Mouse (Mus musculus) embryonic facial prominence, embryonic 12.5 days (tissue): ENCODE measurements around the gene Pik3r2. TPM values are rescaled to one million over a fixed set of nuclear protein-coding genes. Genes with fewer than 3 reads are reported as not detected.
A peak's percentile ranks its signal among the peaks of the same experiment; 100 is the strongest.

Experiments used
- ATAC-seq: fragments of 200-750 bp; cut with Nextera tagmentation; 2 replicates; pipeline ENCODE4 v1.8.0; 2017; ENCODE audit not compliant: insufficient number of reproducible peaks, insufficient read depth, low FRiP score, low TSS enrichment
- H3K27ac ChIP-seq: fragments of 300-500 bp; sonication (generic); 2 replicates; pipeline ENCODE4 v1.5.1; 2016; ENCODE audit warnings: mild to moderate bottlenecking
- H3K27me3 ChIP-seq: fragments of 300-500 bp; sonication (generic); 2 replicates; pipeline ENCODE4 v1.6.1; 2016; ENCODE audit warnings: mild to moderate bottlenecking, moderate library complexity
- H3K36me3 ChIP-seq: fragments of 300-500 bp; sonication (generic); 2 replicates; pipeline ENCODE4 v1.6.1; 2016; ENCODE audit warnings: mild to moderate bottlenecking
- H3K4me1 ChIP-seq: fragments of 300-500 bp; sonication (generic); 2 replicates; pipeline ENCODE4 v1.6.1; 2016
- H3K4me2 ChIP-seq: fragments of 300-500 bp; sonication (generic); replicated peaks from 2 replicates; pipeline ENCODE4 v1.6.1; 2016; ENCODE audit warnings: mild to moderate bottlenecking, moderate library complexity
- H3K4me3 ChIP-seq: fragments of 300-500 bp; sonication (generic); 2 replicates; pipeline ENCODE4 v1.5.1; 2016; ENCODE audit warnings: mild to moderate bottlenecking
- H3K9ac ChIP-seq: fragments of 300-500 bp; sonication (generic); 2 replicates; pipeline ENCODE4 v1.6.1; 2016; ENCODE audit warnings: mild to moderate bottlenecking, moderate library complexity
- H3K9me3 ChIP-seq: fragments of 300-500 bp; sonication (generic); 2 replicates; pipeline ENCODE4 v1.6.1; 2016; ENCODE audit warnings: mild to moderate bottlenecking, moderate library complexity
- WGBS: fragments of 180-500 bp; shearing (Covaris S2); methylation state at CpG from one replicate; pipeline ENCODE4 v1.1.7; 2016; 5-methylcytosine and 5-hydroxymethylcytosine counted together
- polyA plus RNA-seq: library from polyadenylated mRNA; unstranded; fragments of >200 nt; fragmentation: Nextera tagmentation; extraction: Ambion mirVana; gene quantifications from 2 replicates; pipeline ENCODE4 v1.2.1, GENCODE M21; 2016

The Pik3r2 gene
- polyA plus RNA-seq, 1 experiment from 2014 or later: 78.0 TPM

DNA sequence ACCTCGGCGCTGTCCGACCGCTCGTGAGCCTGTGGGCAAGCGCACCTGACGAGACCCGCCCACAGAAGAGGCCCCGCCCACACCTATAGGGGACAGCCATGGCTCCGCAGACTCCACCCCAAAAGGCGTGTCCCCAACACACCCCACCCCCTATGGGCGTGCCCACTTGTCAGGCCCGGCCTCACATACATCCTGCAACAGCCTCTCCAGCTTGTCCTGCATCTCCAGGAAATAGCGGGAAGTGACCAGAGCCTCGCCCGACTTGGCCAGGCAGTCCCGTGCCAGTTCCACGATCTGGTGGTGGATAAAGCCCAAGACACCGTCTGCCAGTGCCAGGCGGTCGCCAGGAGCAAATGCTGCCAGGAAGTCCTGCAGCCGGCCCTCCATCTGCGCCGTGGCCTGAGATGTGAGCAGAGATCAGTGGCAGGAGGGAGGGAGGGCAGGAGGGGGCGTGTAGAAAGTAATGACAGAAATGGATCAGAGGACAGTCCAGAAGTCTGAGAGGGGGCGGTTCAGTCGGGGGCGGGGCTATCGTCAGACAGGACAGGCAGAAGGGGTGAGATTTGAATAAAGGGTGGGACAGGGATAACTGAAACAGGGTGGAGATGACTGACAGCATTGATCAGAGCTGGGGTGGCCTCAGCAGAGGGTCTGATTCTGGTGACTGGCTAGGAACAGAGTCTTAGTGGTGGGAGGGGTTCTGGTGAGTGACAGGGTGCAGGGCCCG, 11.6 kb upstream of the Pik3r2 start:
- peaks cover 38% of the 10 kb centered on the region for H3K4me1 ChIP-seq
- ATAC-seq: no peak
- no peak overlapping the region for H3K4me3 ChIP-seq
- H3K36me3 ChIP-seq: peaks cover 59% of the 10 kb centered on the region
- 0 out of 2 replicates have a peak overlapping the region, but pooled peaks have one; percentile 15 for H3K4me2 ChIP-seq
- H3K27ac ChIP-seq: no peak overlapping the region
- H3K27me3 ChIP-seq: peaks cover 5% of the 10 kb centered on the region; the same call in 1 of the 2 replicates
- no peaks in the 10 kb centered on the region for H3K9me3 ChIP-seq
- no peak overlapping the region for H3K9ac ChIP-seq
- WGBS: 16% methylated on average over 30 of the region's 30 CpGs

DNA sequence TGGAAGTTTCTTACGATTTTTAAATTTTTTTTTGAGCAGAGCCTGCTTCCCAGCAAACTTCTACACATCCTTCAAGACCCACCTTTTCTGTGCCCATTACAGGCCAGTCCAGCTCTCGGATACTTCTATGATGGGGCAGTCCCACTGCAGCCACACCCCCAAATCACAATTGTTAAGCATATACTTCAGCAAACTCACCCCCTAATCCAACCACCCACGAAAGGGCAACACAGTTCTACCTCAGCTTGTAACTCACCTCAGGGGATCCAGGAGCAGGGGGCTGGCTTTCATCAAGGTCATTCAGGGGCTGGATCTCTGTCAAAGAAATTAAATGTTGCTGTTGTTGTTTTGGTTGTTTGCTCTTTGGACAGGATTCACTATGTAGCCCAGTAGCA, 10.5 kb upstream of the Pik3r2 start:
- 89% methylated on average over 3 of the region's 3 CpGs for WGBS
- Histone ChIP-seq H3K27ac (no peak overlapping the region), H3K27me3 (peaks cover 5% of the 10 kb centered on the region; the same call in 1 of the 2 replicates), H3K4me2 (no peak overlapping the region), H3K9ac (no peak overlapping the region), H3K36me3 (peaks cover 64% of the 10 kb centered on the region), H3K4me1 (peaks cover 31% of the 10 kb centered on the region), H3K9me3 (no peaks in the 10 kb centered on the region), H3K4me3 (no peak overlapping the region)
- ATAC-seq: no peak

DNA sequence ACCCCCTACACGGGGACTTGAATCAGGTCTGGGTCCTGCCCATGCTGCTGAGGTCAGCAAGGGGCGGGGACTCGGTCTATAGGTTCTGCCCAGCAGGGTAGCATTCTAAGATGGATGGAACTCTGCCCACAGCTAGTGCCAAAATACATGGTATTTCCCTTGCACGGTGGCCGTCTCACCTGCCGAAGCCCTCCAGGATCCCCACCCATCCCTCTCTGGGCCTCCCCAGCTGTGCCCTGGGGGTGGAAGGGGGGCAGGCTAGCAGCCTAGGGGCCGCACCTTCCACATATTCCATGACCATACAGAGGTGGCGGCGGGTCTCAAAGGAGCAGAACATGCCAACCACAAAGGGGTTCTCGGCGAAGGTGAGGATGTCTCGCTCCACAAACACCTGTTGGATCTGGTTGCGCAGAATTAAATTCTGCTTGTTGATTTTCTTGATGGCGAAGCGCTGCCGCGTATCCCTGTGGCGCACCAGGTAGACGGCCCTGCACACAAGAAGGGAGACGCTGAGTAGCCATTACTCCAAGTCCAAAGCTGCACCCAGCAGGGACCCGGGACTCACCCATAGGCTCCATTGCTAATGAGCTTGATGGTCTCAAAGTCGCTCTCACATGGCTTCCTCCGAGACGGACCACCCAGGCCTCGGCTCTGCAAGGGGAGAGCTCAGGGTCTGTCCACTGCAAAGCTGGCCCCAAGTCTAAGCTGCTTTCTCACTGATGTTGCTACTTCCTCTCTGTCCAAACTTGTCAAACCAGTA, 10.0 kb upstream of the Pik3r2 start:
- WGBS: 87% methylated on average over 25 of the region's 25 CpGs
- Histone ChIP-seq H3K36me3 (peaks cover 70% of the 10 kb centered on the region), H3K27me3 (peaks cover 5% of the 10 kb centered on the region; the same call in 1 of the 2 replicates), H3K4me1 (peaks cover 26% of the 10 kb centered on the region), H3K9ac (no peak overlapping the region), H3K4me3 (no peak overlapping the region), H3K9me3 (no peaks in the 10 kb centered on the region), H3K27ac (no peak overlapping the region), H3K4me2 (no peak overlapping the region)
- ATAC-seq: no peak

DNA sequence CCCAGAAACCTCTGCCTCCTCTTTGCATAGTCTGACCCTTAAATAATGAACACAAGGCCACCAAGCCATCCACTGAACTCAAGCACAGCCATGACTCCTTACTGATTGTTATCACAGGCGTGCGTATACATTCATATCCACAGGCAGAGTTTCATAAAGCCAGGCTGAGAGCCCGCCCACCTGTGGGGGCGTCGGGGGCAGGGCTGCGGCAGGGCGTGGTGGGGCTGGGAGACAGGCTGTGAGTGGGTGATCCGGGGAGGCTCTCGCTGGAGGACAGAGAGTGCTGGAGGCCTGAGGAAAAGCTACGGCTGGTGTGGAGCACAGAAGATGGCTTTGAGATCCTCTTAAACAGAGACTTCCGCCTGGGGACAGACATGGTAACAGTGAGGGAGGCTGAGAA, 3.6 kb upstream of the Pik3r2 start:
- Histone ChIP-seq H3K9ac (no peak overlapping the region), H3K27ac (no peak overlapping the region), H3K36me3 (peaks cover 63% of the 10 kb centered on the region), H3K4me1 (peaks cover 18% of the 10 kb centered on the region), H3K4me3 (no peak overlapping the region), H3K9me3 (no peaks in the 10 kb centered on the region), H3K27me3 (no peaks in the 10 kb centered on the region), H3K4me2 (no peak overlapping the region)
- no peak for ATAC-seq
- WGBS: 80% methylated on average over 11 of the region's 11 CpGs

DNA sequence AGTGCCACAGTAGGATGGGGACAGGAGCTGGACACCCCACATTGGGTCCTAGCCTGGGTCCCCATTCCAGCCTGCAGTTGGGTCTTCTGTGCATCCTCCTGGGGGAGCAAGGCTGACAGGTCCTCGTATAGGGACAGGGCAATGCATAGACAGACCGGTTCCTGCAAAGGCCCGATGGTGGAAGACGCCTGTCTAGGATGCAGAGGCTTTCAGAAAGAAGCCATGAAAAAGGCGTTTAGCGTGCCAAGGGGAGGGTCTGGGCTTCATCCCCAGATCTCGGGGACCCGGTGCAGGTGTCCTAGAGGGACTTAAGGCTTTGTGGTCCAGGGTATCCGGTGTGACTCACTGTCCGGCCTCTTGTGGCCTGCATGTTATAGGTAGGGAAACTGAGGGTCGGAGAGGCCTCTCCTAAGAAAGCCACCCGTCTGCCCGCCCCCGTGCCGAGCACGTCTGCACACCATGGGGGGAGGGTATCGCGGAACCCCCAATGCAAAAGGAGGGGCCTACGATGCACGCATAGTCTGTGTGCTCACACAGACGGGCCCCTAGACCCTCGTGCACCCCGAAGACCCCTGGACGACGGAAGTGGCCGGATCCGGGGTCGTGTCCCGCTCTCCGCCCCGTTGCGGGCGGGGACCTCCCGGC, 540 bp downstream of the Pik3r2 start:
- WGBS: 4% methylated on average over 34 of the region's 34 CpGs
- peak; percentile 24 for ATAC-seq

DNA sequence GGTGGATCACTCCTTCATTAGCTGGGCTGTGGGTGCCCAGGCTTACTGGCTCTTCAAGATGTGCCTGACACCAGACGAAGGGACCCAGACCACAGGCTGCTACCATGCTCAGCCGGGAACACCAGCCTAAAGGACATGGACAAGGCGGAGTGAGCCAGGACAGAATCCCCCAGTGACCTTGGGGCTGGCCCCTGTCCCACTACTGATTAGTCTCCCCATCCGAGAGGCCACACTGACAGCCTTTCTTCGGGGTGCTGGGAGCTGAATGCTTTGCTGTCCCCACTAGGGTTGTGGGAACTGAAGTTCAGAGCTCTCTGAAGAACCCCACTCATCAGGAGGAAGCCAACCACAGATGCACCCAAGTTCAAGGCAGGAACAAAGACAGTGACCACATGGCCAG, 1.3 kb downstream of the Pik3r2 start:
- no peaks in the 10 kb centered on the region for H3K27me3 ChIP-seq
- H3K4me1 ChIP-seq: peaks cover 40% of the 10 kb centered on the region
- peak overlapping the region; percentile 88 for H3K4me2 ChIP-seq
- H3K9me3 ChIP-seq: no peaks in the 10 kb centered on the region
- ATAC-seq: no peak
- H3K9ac ChIP-seq: peak overlapping the region; percentile 87
- no peak overlapping the region for H3K27ac ChIP-seq
- peaks cover 67% of the 10 kb centered on the region for H3K36me3 ChIP-seq
- WGBS: 86% methylated on average over 5 of the region's 5 CpGs
- peak overlapping the region; percentile 59 for H3K4me3 ChIP-seq

More for the DNA sequence above, 540 bp downstream of the Pik3r2 start:
- Histone ChIP-seq H3K36me3 (peaks cover 66% of the 10 kb centered on the region), H3K27me3 (no peaks in the 10 kb centered on the region), H3K27ac (peak overlapping the region; percentile 96), H3K4me2 (peak overlapping the region; percentile 88), H3K9ac (peak overlapping the region; percentile 87), H3K9me3 (no peaks in the 10 kb centered on the region), H3K4me1 (peaks cover 40% of the 10 kb centered on the region), H3K4me3 (peak overlapping the region; percentile 59)

DNA sequence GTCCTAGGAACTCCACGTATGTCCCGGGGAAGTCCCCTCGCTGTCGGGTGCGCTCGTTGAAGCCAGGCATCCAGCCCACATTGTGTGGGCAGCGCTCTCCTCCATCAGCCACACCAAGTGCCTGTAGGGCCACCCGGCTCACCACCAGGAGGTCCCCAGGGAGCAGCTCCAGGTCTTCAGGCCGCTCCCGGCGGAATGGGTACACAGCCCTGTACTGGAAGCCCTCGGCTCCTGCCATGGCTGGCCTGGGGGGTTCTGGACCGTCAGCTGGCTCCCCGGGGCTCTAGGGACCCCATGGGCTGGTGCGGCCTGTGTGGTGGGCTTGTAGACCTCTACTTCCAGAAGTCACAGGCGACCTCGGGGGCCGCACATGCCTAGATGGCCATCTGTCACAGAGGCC, 1.8 kb downstream of the Pik3r2 start:
- peak overlapping the region; percentile 34; the same call in 1 of the 2 replicates for H3K9ac ChIP-seq
- ATAC-seq: no peak
- peak overlapping the region; percentile 6; the same call in 1 of the 2 replicates for H3K4me3 ChIP-seq
- no peaks in the 10 kb centered on the region for H3K9me3 ChIP-seq
- 93% methylated on average over 18 of the region's 18 CpGs for WGBS
- H3K4me2 ChIP-seq: peak overlapping the region; percentile 88; the same call in 1 of the 2 replicates
- H3K4me1 ChIP-seq: peaks cover 40% of the 10 kb centered on the region
- H3K27ac ChIP-seq: no peak overlapping the region
- peaks cover 64% of the 10 kb centered on the region for H3K36me3 ChIP-seq
- H3K27me3 ChIP-seq: no peaks in the 10 kb centered on the region

DNA sequence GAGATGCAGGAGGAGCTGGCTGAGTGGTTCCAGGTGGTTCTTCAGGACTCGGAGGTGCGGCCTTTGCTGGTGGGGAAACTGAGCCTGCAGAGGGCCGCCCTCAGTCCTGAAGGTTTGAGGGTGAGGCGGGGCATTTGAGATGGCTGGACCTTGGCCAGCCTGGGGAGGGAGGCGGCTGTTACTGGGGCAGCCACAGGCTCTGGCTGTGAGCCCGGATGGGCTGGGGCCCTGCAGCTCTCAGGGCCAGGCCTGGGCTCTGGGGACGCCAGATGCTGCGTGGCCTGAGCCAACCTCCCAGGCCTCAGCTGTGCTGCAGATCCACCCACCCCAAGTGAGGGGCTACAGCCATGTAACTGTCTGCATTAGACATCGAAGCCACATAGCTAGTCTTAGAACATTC, 2.7 kb downstream of the Pik3r2 start:
- Histone ChIP-seq H3K27me3 (no peaks in the 10 kb centered on the region), H3K36me3 (peaks cover 60% of the 10 kb centered on the region), H3K9me3 (no peaks in the 10 kb centered on the region), H3K4me1 (peaks cover 40% of the 10 kb centered on the region), H3K4me2 (0 out of 2 replicates have a peak overlapping the region, but pooled peaks have one; percentile 3), H3K4me3 (no peak overlapping the region), H3K27ac (peak overlapping the region; percentile 18; the same call in 1 of the 2 replicates), H3K9ac (0 out of 2 replicates have a peak overlapping the region, but pooled peaks have one; percentile 34)
- no peak for ATAC-seq
- 79% methylated on average over 9 of the region's 9 CpGs for WGBS

DNA sequence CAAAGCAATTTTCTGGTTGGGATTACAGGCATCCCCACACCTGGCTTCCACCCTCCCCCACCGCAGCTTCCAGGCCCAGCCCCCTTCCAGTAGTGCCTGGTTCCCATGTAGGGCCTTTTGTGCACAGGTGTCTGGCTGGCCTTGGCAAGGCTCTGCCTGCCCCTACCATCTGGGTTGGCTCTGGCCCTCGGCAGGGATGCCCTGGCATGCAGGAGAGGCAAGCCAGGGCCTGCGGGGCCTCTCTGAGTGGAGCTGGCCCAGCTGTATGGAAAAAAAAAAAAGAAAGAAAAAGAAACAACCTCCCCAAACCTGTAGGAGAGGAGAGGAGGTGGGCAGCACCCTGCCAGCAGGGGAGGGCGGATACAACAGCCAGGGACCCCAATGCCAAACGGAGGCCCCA, 3.1 kb downstream of the Pik3r2 start:
- no peaks in the 10 kb centered on the region for H3K27me3 ChIP-seq
- H3K9ac ChIP-seq: 0 out of 2 replicates have a peak overlapping the region, but pooled peaks have one; percentile 34
- H3K36me3 ChIP-seq: peaks cover 60% of the 10 kb centered on the region
- H3K4me2 ChIP-seq: no peak overlapping the region
- ATAC-seq: no peak
- 0 out of 2 replicates have a peak overlapping the region, but pooled peaks have one; percentile 23 for H3K27ac ChIP-seq
- no peaks in the 10 kb centered on the region for H3K9me3 ChIP-seq
- no peak overlapping the region for H3K4me3 ChIP-seq
- peaks cover 39% of the 10 kb centered on the region for H3K4me1 ChIP-seq
- 78% methylated on average over 5 of the region's 5 CpGs for WGBS

DNA sequence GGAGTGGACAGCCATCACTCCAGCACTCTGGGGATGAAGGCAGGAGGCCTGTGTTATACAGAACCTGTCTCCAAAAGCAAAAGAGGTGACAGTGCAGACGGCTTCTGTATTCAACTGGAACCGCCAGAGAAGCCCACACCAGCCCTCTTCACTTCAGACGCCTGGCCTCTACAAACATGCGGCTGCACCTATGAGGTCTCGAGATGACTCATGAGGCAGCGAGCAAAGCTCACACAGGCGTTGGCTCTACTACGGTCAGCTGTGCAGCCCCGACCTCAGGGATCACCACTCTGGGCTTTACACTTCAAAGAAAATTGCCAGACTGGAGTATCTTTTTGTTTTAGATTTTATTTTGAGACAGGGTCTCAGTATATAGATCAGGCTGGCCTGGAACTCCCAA, 3.6 kb downstream of the Pik3r2 start:
- H3K4me2 ChIP-seq: no peak overlapping the region
- whole genome bisulfite sequencing: 90% methylated on average over 9 of the region's 9 CpGs
- H3K9ac ChIP-seq: no peak overlapping the region
- no peak for ATAC-seq
- H3K36me3 ChIP-seq: peaks cover 61% of the 10 kb centered on the region
- H3K27me3 ChIP-seq: no peaks in the 10 kb centered on the region
- 0 out of 2 replicates have a peak overlapping the region, but pooled peaks have one; percentile 23 for H3K27ac ChIP-seq
- no peak overlapping the region for H3K4me3 ChIP-seq
- no peaks in the 10 kb centered on the region for H3K9me3 ChIP-seq
- H3K4me1 ChIP-seq: peaks cover 34% of the 10 kb centered on the region

DNA sequence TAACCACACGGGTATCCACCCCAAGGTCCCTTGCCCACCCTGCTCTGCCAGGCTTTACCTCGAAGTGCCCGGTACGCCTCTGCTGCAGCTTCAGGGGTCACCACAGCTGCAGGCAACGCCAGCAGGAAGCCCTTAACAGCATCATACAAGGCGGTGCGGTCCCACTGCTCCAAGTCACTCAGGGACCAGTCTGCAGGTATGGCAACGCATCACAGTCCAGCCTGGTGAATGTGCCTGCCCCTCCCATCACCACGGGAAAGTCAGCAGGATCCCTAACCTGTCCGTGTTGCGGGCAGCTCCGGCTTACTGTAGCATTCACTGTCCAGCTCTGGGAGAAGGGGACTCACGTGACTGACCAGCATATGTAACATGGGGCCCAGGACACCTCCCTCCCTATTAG, 4.4 kb downstream of the Pik3r2 start:
- ATAC-seq: no peak
- no peak overlapping the region for H3K4me3 ChIP-seq
- no peaks in the 10 kb centered on the region for H3K9me3 ChIP-seq
- no peak overlapping the region for H3K4me2 ChIP-seq
- H3K9ac ChIP-seq: no peak overlapping the region
- H3K27ac ChIP-seq: no peak overlapping the region
- 91% methylated on average over 13 of the region's 13 CpGs for WGBS
- peaks cover 65% of the 10 kb centered on the region for H3K36me3 ChIP-seq
- H3K4me1 ChIP-seq: peaks cover 29% of the 10 kb centered on the region
- no peaks in the 10 kb centered on the region for H3K27me3 ChIP-seq
